Mouse (Mus musculus): ENCODE data around the gene Ssu72. TPM values are rescaled to one million over a fixed set of nuclear protein-coding genes. Genes with fewer than 3 reads are reported as not detected.
"Not testable (repeated sequence)": the region's sequence is repeated elsewhere in the genome, so short reads cannot be mapped to it uniquely, and the experiment has no call there.

Ssu72 gene
- polyA plus RNA-seq, 1 experiment: 140 TPM

DNA sequence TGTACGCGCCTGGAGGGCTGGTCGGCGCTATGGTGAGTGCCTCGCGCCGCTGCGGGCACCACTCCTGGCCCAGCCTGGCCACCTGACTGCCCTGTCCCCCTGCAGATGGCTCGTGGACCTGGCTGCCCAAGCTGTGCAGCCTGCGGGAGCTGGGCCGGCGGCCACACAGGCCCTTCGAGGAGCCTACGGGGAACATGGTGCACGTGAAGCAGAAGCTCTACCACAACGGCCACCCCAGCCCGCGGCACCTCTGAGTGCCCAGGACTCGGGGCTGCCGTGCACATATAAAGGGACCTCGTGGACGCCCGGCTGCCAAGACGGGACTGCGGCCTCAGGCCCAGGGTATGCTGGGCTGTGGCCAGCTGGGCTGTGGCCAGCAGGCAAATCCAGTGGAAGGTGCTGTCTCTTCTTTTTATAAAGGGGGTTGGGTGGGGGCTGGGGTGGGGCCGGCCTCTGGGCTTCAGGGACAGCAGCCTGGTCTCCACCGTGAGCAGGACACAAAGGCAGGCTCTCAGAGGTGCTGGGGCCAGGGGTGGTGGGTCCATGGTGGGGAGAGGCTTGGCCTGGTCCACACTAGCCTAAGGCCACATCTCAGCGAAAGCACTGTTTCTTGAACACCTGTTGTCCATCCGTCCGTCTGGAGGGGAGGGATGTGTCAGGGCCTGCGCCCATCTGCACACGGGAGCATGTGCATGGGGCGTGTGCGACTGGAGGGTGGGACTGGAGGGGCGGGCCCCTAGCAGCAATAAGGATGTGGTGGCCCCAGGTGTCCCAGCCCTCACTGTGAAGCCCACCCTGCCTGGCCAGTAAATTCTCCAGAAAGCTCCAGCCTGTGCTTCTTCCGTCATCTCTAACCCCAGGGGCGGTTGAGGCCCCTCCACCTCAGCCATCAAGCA, 35.4 kb downstream of the Ssu72 start:
- Histone ChIP-seq H3K27me3 (ENCODE audit: control insufficient read depth, insufficient read depth, low read length) (no peaks in the 10 kb centered on the region), H3K4me3 (ENCODE audit: low read depth, low read length) (no peak overlapping the region), H3K4me1 (ENCODE audit: control insufficient read depth, insufficient read depth, insufficient read length, low read length) (peaks cover 7% of the 10 kb centered on the region; the same call in 1 of the 2 replicates), H3K27ac (ENCODE audit: insufficient read depth, low read depth, low read length) (no peak overlapping the region), H3K36me3 (ENCODE audit: control insufficient read depth, insufficient read depth, low read length) (peaks cover 41% of the 10 kb centered on the region)
- TF ChIP-seq CTCF (IDR thresholded peaks at IDR 0.05; ENCODE audit: extremely low read depth, insufficient read length, insufficient replicate concordance, low read depth, low read length) (no peak), POLR2A (IDR thresholded peaks at IDR 0.05; ENCODE audit: low read depth, low read length) (no peak)
- WGBS: 80% methylated on average over 37 of the region's 37 CpGs

DNA sequence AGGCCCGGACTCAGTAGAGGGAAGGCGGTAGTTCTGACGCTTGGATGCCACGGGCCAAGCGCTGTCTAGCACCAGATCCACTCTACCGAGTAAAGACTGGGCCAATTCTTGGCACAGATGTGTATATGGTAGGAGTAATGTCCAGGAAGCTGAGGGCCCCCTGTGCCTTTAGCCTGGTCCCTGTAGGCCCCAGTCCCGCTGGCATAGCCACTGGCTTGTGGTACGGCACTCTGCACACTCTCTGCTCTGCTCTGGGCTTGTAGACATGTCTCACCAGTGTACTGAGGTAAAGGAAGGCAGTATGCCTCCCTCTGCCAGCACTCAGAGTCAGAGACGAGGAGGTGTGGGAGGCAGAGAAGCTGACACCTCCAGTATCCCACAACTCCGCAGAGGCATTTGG, 36.1 kb downstream of the Ssu72 start:
- not testable (repeated sequence) for H3K27me3 ChIP-seq (ENCODE audit: control insufficient read depth, insufficient read depth, low read length); H3K4me1 ChIP-seq (ENCODE audit: control insufficient read depth, insufficient read depth, insufficient read length, low read length); H3K27ac ChIP-seq (ENCODE audit: insufficient read depth, low read depth, low read length); H3K4me3 ChIP-seq (ENCODE audit: low read depth, low read length)
- peaks cover 45% of the 10 kb centered on the region for H3K36me3 ChIP-seq (ENCODE audit: control insufficient read depth, insufficient read depth, low read length)
- WGBS: 86% methylated on average over 10 of the region's 10 CpGs

GRCm38 (mm10) chr4:155742684-155743083, 38.1 kb downstream of the Ssu72 start:
- TF ChIP-seq POLR2A (IDR thresholded peaks at IDR 0.05; ENCODE audit: low read depth, low read length) (no peak), CTCF (IDR thresholded peaks at IDR 0.05; ENCODE audit: extremely low read depth, insufficient read length, insufficient replicate concordance, low read depth, low read length) (no peak)
- no peaks in the 10 kb centered on the region for H3K4me1 ChIP-seq (ENCODE audit: control insufficient read depth, insufficient read depth, insufficient read length, low read length)
- H3K27me3 ChIP-seq (ENCODE audit: control insufficient read depth, insufficient read depth, low read length): no peaks in the 10 kb centered on the region
- no peak overlapping the region for H3K27ac ChIP-seq (ENCODE audit: insufficient read depth, low read depth, low read length)
- peaks cover 60% of the 10 kb centered on the region for H3K36me3 ChIP-seq (ENCODE audit: control insufficient read depth, insufficient read depth, low read length)
- 91% methylated on average over 5 of the region's 5 CpGs for WGBS
- no peak overlapping the region for H3K4me3 ChIP-seq (ENCODE audit: low read depth, low read length)

DNA sequence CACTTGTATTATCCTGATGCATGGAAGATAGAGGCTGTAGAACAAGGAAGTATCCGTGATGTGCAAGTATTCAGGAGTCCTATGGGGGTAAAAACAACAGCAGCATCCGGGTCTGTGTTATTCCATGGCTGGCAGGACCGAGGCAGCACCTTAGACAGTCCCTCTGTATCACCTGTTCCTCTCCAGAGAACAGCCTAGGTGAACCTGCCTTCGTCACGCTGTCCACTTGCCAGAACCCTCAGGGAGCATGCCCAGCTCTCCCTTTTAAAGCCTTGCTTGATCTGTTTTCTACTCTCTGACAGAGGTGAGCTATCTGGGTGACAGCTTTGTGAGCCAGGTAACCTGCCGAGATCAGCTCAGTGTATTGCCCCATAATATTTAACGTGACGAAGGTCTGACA, 39.9 kb downstream of the Ssu72 start:
- Histone ChIP-seq H3K4me3 (ENCODE audit: low read depth, low read length) (no peak overlapping the region), H3K27ac (ENCODE audit: insufficient read depth, low read depth, low read length) (no peak overlapping the region), H3K4me1 (ENCODE audit: control insufficient read depth, insufficient read depth, insufficient read length, low read length) (no peaks in the 10 kb centered on the region), H3K36me3 (ENCODE audit: control insufficient read depth, insufficient read depth, low read length) (peaks cover 77% of the 10 kb centered on the region), H3K27me3 (ENCODE audit: control insufficient read depth, insufficient read depth, low read length) (no peaks in the 10 kb centered on the region)
- WGBS: 90% methylated on average over 8 of the region's 8 CpGs
- TF ChIP-seq POLR2A (IDR thresholded peaks at IDR 0.05; ENCODE audit: low read depth, low read length) (no peak), CTCF (IDR thresholded peaks at IDR 0.05; ENCODE audit: extremely low read depth, insufficient read length, insufficient replicate concordance, low read depth, low read length) (no peak)

GRCm38 (mm10) chr4:155745136-155745535, 40.5 kb downstream of the Ssu72 start:
- Histone ChIP-seq H3K36me3 (ENCODE audit: control insufficient read depth, insufficient read depth, low read length) (peaks cover 80% of the 10 kb centered on the region), H3K4me3 (ENCODE audit: low read depth, low read length) (no peak overlapping the region), H3K27ac (ENCODE audit: insufficient read depth, low read depth, low read length) (no peak overlapping the region), H3K27me3 (ENCODE audit: control insufficient read depth, insufficient read depth, low read length) (no peaks in the 10 kb centered on the region), H3K4me1 (ENCODE audit: control insufficient read depth, insufficient read depth, insufficient read length, low read length) (no peaks in the 10 kb centered on the region)
- 89% methylated on average over 5 of the region's 5 CpGs for WGBS
- no peak for TF ChIP-seq CTCF (IDR thresholded peaks at IDR 0.05; ENCODE audit: extremely low read depth, insufficient read length, insufficient replicate concordance, low read depth, low read length)
- no peak for TF ChIP-seq POLR2A (IDR thresholded peaks at IDR 0.05; ENCODE audit: low read depth, low read length)

GRCm38 (mm10) chr4:155746036-155746548, 41.5 kb downstream of the Ssu72 start:
- TF ChIP-seq POLR2A (IDR thresholded peaks at IDR 0.05; ENCODE audit: low read depth, low read length) (no peak), CTCF (IDR thresholded peaks at IDR 0.05; ENCODE audit: extremely low read depth, insufficient read length, insufficient replicate concordance, low read depth, low read length) (no peak)
- Histone ChIP-seq H3K27me3 (ENCODE audit: control insufficient read depth, insufficient read depth, low read length) (no peaks in the 10 kb centered on the region), H3K4me1 (ENCODE audit: control insufficient read depth, insufficient read depth, insufficient read length, low read length) (no peaks in the 10 kb centered on the region), H3K4me3 (ENCODE audit: low read depth, low read length) (no peak overlapping the region), H3K36me3 (ENCODE audit: control insufficient read depth, insufficient read depth, low read length) (peaks cover 80% of the 10 kb centered on the region), H3K27ac (ENCODE audit: insufficient read depth, low read depth, low read length) (no peak overlapping the region)
- WGBS: 84% methylated on average over 8 of the region's 8 CpGs

DNA sequence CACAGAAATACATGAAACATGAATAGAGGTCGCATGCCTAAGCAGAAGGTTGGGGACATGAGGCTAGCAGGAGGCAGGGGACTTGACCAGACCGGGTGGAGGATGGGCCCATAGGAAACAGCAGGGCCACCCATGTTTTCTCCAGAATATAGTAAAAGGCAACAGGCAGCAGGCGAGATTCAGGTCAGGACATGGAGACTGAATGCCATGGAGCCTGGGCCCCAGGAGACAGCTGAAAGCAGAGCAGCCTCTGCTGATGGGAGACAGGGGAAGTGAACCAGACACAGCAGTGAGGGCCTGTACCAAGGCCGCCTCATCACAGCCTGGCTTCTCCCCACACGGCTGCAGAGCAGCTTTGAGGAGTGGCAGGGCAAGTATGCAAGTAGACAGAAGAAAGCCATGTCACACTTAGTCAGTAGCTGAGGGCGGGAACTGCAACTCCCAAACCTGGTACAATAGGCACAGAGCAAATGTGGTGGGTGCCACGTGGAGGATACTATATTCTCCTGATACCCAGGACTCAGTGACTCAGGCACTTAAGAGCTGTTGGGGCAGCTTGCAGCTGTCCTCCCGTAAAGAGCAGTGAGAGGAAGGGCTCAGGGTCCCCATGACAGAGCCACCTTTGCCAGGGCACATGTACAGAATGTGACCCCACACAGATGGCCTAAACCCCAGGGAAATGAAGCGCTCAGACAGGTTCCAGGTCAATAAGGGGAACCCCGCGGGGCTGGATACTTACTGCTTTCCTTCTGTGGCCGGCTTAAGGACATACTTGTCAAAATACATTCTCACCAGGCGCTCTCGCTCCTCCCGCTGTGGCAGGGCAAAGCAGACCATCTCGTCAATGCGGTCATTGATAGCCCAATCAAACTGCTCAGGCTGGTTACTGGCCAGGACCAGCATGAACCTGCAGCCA, 42.2 kb downstream of the Ssu72 start:
- no peaks in the 10 kb centered on the region for H3K4me1 ChIP-seq (ENCODE audit: control insufficient read depth, insufficient read depth, insufficient read length, low read length)
- H3K27me3 ChIP-seq (ENCODE audit: control insufficient read depth, insufficient read depth, low read length): no peaks in the 10 kb centered on the region
- 90% methylated on average over 17 of the region's 17 CpGs for WGBS
- H3K27ac ChIP-seq (ENCODE audit: insufficient read depth, low read depth, low read length): no peak overlapping the region
- H3K4me3 ChIP-seq (ENCODE audit: low read depth, low read length): no peak overlapping the region
- H3K36me3 ChIP-seq (ENCODE audit: control insufficient read depth, insufficient read depth, low read length): peaks cover 75% of the 10 kb centered on the region
- no peak for TF ChIP-seq CTCF (IDR thresholded peaks at IDR 0.05; ENCODE audit: extremely low read depth, insufficient read length, insufficient replicate concordance, low read depth, low read length)
- no peak for TF ChIP-seq POLR2A (IDR thresholded peaks at IDR 0.05; ENCODE audit: low read depth, low read length)
